Mouse (Mus musculus) activated CD4-positive, CD25-positive, alpha-beta regulatory T cell, adult 9 weeks (primary cell): Measurements from ENCODE around the gene Olfr330. TPM values are rescaled to one million over a fixed set of nuclear protein-coding genes. Genes with fewer than 3 reads are reported as not detected.

ENCODE experiments used
- polyA plus RNA-seq: library from polyadenylated mRNA; unstranded; fragments of 100-300 nt; shearing (Covaris generic); gene quantifications from one replicate; pipeline ENCODE4 v1.2.1, GENCODE M21; 2017

Gene Olfr330
- polyA plus RNA-seq = not detected

GRCm38 (mm10) chr11:58534736-58535135 is at the start of gene Olfr330:
Gene Olfr330, minus strand, starts transcription at chr11:58534836.

DNA sequence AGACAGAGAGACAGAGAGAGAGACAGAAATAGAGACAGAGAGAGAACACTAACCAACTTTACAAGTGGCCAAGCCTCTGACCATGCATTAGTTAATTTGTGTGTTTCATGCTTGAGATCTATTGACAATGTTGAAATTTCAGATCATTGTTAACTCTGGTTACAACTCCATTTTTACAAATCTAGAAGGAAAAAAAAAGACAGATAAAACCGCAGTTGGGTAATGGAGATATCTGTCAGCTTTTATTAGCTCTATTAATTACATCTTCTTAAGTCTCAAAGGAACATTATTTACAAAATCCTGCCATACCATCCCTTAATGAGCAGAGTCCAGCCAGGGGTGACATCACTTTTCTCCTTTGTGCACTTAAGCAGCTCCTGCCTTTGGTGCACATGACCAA is 42.8 kb upstream of the Olfr330 start, which contains the start of gene Olfr325:
TSS of gene Olfr325 (plus strand) at position 301 of the 400 bp plus-strand sequence.

GRCm38 (mm10) chr11:58570405-58570804 is 35.8 kb upstream of the Olfr330 start, which contains the start of gene Olfr224:
Gene Olfr224, minus strand, starts transcription at chr11:58570553.

DNA sequence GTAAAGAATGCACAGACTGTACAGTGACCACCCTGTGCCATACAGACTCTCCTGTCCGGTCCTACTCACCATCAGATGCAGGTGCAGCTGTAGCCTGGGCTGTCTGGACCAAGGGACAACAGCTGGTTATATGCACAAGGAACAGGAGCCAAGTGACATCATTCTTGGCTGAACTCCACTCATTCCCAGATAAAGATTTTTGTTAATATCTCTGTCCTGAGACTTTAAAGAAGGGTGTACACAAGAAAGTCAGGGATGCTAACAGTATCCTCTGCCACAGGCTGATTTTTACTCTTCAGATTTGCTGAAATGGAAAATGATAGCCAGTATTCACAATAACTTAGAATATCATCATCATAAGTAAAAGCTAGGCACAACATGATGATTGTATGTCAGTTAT is 20.9 kb upstream of the Olfr330 start, which contains the start of gene Olfr328:
TSS of gene Olfr328 (minus strand) at position 101 of the 400 bp plus-strand sequence.

DNA sequence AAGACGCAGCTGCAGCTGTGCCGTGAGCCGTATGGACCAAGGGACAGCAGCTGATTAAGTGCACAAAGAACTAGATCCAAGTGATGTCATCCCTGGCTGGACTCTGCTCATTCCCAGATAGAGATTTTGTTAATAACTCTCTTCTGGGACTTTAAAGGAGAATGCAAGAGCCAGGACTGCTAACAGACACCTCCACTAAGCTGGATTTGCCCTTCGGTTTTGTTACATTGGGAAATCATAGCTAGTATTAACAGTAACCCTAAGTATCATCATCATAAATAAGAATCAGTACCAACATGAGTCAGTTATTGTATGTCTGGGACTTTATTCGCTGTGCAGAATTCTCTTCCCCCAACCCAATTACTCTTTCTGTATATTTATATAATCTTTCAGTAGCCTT is 11.7 kb upstream of the Olfr330 start, which contains the start of gene Olfr329-ps:
TSS of gene Olfr329-ps (minus strand) at position 101 of the 400 bp plus-strand sequence.

DNA sequence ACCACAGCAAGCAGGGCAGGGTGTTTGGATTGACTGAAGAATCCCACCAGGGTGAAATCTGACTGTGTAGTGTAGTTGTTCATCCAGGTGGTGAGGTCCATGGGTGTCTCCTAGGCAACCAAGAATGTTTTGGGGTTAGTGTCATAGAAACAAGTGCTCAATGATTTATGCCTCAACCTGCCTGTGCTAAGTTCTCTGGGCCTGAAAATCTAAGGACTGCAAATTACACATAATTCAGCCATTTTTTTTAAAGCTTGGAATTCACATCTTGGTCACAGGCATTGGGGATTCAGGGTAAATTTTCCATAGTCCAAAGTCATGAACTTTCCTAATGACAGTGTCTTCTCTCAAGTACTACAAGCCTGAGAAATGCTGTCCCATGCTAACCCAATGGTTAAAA is 32.2 kb downstream of the Olfr330 start, which contains the start of gene Olfr331:
TSS of gene Olfr331 (minus strand) at position 101 of the 400 bp plus-strand sequence.

DNA sequence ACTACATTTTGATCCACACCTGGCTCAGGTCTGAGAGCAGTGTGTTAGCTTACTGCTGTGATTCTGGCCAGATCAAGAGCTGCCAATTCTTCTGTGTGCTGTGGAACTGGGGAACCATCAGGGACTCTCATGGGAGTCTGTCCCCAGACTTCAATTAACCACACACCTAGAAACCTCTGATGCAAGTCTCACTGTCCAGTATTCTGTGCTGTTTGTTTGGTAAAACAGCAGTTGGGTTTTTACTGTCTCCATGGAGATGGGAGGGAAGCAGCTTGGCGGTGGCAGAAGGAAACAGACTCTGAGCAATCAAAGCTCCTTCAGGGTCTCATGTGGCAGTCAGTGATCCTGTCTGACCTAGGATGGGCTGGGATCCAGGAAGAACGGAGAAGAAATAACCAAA is 42.2 kb downstream of the Olfr330 start, which contains the start of gene Olfr332:
TSS of gene Olfr332 (minus strand) at position 101 of the 400 bp plus-strand sequence.

Other genes starting within 250 kb of the Olfr330 start
- 22.4 TPM for gene Zfp692, start 227.8 kb downstream of the Olfr330 start, polyA plus RNA-seq
- gene Zfp672, start 204.5 kb downstream of the Olfr330 start, polyA plus RNA-seq = 43.6 TPM
- 27.3 TPM for gene Sh3bp5l, start 204.1 kb downstream of the Olfr330 start, polyA plus RNA-seq
- not detected for gene Lypd8, start 155.8 kb downstream of the Olfr330 start, polyA plus RNA-seq
- not detected for gene 1810065E05Rik, start 113.7 kb downstream of the Olfr330 start, polyA plus RNA-seq
- not detected for gene Gm12253, start 102.3 kb downstream of the Olfr330 start, polyA plus RNA-seq
- not detected for gene Lypd9, start 81.9 kb downstream of the Olfr330 start, polyA plus RNA-seq
- gene Olfr30, start 72.6 kb downstream of the Olfr330 start, polyA plus RNA-seq = not detected
- 0.07 TPM for gene Olfr332, start 42.3 kb downstream of the Olfr330 start, polyA plus RNA-seq
- not detected for gene Olfr331, start 32.3 kb downstream of the Olfr330 start, polyA plus RNA-seq
- not detected for gene Olfr329-ps, start 11.6 kb upstream of the Olfr330 start, polyA plus RNA-seq
- not detected for gene Olfr328, start 20.8 kb upstream of the Olfr330 start, polyA plus RNA-seq
- gene Olfr224, start 35.7 kb upstream of the Olfr330 start, polyA plus RNA-seq = not detected
- gene Olfr325, start 42.9 kb upstream of the Olfr330 start, polyA plus RNA-seq = not detected
- not detected for gene Olfr324, start 60.3 kb upstream of the Olfr330 start, polyA plus RNA-seq
- gene 2210407C18Rik, start 81.2 kb upstream of the Olfr330 start, polyA plus RNA-seq = not detected
- gene Olfr323, start 95.7 kb upstream of the Olfr330 start, polyA plus RNA-seq = not detected
- gene Trim58, start 105.6 kb upstream of the Olfr330 start, polyA plus RNA-seq = not detected
- gene Olfr322, start 123.9 kb upstream of the Olfr330 start, polyA plus RNA-seq = not detected
- gene Olfr320, start 146.3 kb upstream of the Olfr330 start, polyA plus RNA-seq = not detected
- not detected for gene Olfr319, start 164.3 kb upstream of the Olfr330 start, polyA plus RNA-seq
- not detected for gene Olfr318, start 189.2 kb upstream of the Olfr330 start, polyA plus RNA-seq
- not detected for gene Olfr317, start 204.4 kb upstream of the Olfr330 start, polyA plus RNA-seq
- gene Olfr316, start 217.9 kb upstream of the Olfr330 start, polyA plus RNA-seq = not detected
- gene Olfr315, start 238.4 kb upstream of the Olfr330 start, polyA plus RNA-seq = not detected
- gene Olfr314, start 248.1 kb upstream of the Olfr330 start, polyA plus RNA-seq = not detected